Mouse (Mus musculus) limb, embryonic 14.5 days (tissue): ENCODE data around the gene Dcun1d2. TPM values are rescaled to one million over a fixed set of nuclear protein-coding genes. Genes with fewer than 3 reads are reported as not detected.
A peak's percentile ranks its signal among the peaks of the same experiment; 100 is the strongest.

ENCODE experiments used
- ATAC-seq: fragments of 200-750 bp; cut with Nextera tagmentation; 2 replicates; pipeline ENCODE4 v1.8.0; 2017; ENCODE audit warnings: low read depth, moderate number of reproducible peaks, moderate TSS enrichment; ENCODE audit not compliant: low FRiP score
- DNase-seq: peaks from one replicate; pipeline ENCODE4 v3.0.0-alpha.2; 2015; ENCODE audit warnings: low spot score
- H3K27ac ChIP-seq: fragments of 300-500 bp; sonication (generic); replicated peaks from 2 replicates; pipeline ENCODE4 v1.5.1; 2014; ENCODE audit warnings: low read depth, mild to moderate bottlenecking, low read length, moderate library complexity, mixed read lengths
- H3K27me3 ChIP-seq: fragments of 300-500 bp; sonication (generic); 2 replicates; pipeline ENCODE4 v1.6.1; 2014; ENCODE audit warnings: low read length, mixed read lengths; ENCODE audit not compliant: control insufficient read depth, insufficient read depth
- H3K36me3 ChIP-seq: fragments of 300-500 bp; sonication (generic); 2 replicates; pipeline ENCODE4 v1.6.1; 2014; ENCODE audit warnings: mild to moderate bottlenecking, low read length, moderate library complexity, mixed read lengths; ENCODE audit not compliant: control insufficient read depth, insufficient read depth
- H3K4me1 ChIP-seq: fragments of 300-500 bp; sonication (generic); 2 replicates; pipeline ENCODE4 v1.6.1; 2014; ENCODE audit warnings: antibody characterized with exemption, low read length, mixed read lengths; ENCODE audit not compliant: control insufficient read depth, insufficient read depth
- H3K4me2 ChIP-seq: fragments of 300-500 bp; sonication (generic); replicated peaks from 2 replicates; pipeline ENCODE4 v1.6.1; 2014; ENCODE audit warnings: low read depth, mild to moderate bottlenecking, low read length, moderate library complexity; ENCODE audit not compliant: severe bottlenecking
- H3K4me3 ChIP-seq: fragments of 300-500 bp; sonication (generic); replicated peaks from 2 replicates; pipeline ENCODE4 v1.5.1; 2014; ENCODE audit warnings: low read length
- H3K9ac ChIP-seq: fragments of 300-500 bp; sonication (generic); 2 replicates; pipeline ENCODE4 v1.6.1; 2014; ENCODE audit warnings: mild to moderate bottlenecking, low read depth, low read length, moderate library complexity; ENCODE audit not compliant: severe bottlenecking
- H3K9me3 ChIP-seq: fragments of 300-500 bp; sonication (generic); 2 replicates; pipeline ENCODE4 v1.6.1; 2016; ENCODE audit warnings: low read length; ENCODE audit not compliant: control insufficient read depth
- POLR2A ChIP-seq: fragments of 200-500 bp; IDR thresholded peaks from 2 replicates; pipeline ENCODE4 v1.8.0; 2012; ENCODE audit warnings: inconsistent platforms, mild to moderate bottlenecking, moderate library complexity, borderline replicate concordance; ENCODE audit not compliant: insufficient read depth, insufficient read length; ENCODE audit errors: extremely low read depth
- WGBS: fragments of 180-500 bp; shearing (Covaris S2); extraction: QIAGEN DNeasy Blood & Tissue Kit; methylation state at CpG from one replicate; pipeline ENCODE4 v1.1.7; 2014; 5-methylcytosine and 5-hydroxymethylcytosine counted together
- polyA plus RNA-seq, 2 experiments: library from polyadenylated mRNA; depleted of rRNA in 1 of 2; stranded (reverse) in 1 of 2; unstranded in 1 of 2; fragments of >200 nt; fragmentation: Nextera tagmentation in 1 of 2; extraction: Ambion mirVana in 1 of 2; gene quantifications; 2 replicates each; pipeline versions ENCODE4 v1.2.1 to v1.2.3; 2012 to 2014

The Dcun1d2 gene
- polyA plus RNA-seq, 2 experiments, result 30.5 to 32.5 TPM

DNA sequence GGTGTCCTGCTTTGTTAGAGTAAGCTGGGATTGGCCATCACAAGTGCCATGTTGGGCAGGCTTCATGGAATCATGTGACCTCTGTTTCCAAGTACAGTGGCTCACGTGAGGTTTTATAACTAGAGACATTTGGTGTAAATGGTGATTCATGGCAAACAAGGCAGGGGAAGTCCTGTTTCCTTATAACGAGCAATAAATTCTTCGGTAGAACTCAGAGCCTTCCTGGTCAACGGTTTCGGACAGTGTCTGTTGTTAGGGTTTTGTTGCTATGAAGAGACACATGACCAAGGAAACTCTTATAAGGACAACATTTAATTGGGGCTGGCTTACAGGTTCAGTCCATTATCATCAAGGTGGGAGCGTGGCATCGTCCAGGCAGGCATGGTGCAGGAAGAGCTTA, 13.1 kb upstream of the Dcun1d2 start:
- no peak overlapping the region for H3K9ac ChIP-seq
- no peak overlapping the region for H3K4me3 ChIP-seq
- 76% methylated on average over 7 of the region's 7 CpGs for WGBS
- no peak overlapping the region for H3K4me2 ChIP-seq
- no peaks in the 10 kb centered on the region for H3K9me3 ChIP-seq
- TF ChIP-seq POLR2A, result no peak
- no peak overlapping the region for H3K27ac ChIP-seq
- H3K27me3 ChIP-seq, result no peaks in the 10 kb centered on the region
- DNase-seq (no peak), ATAC-seq (no peak)
- peaks cover 70% of the 10 kb centered on the region for H3K36me3 ChIP-seq
- H3K4me1 ChIP-seq, result no peaks in the 10 kb centered on the region

- Histone ChIP-seq H3K36me3 (peaks cover 75% of the 10 kb centered on the region), H3K9ac (no peak overlapping the region), H3K27ac (no peak overlapping the region), H3K27me3 (no peaks in the 10 kb centered on the region), H3K9me3 (no peaks in the 10 kb centered on the region), H3K4me1 (no peaks in the 10 kb centered on the region), H3K4me3 (no peak overlapping the region), H3K4me2 (no peak overlapping the region)
- no peak for ATAC-seq
- no peak for TF ChIP-seq POLR2A
- no peak for DNase-seq
- WGBS, result 96% methylated on average over 8 of the region's 8 CpGs
Measured at GRCm38 (mm10) chr8:13299571-13299970, 11.6 kb upstream of the Dcun1d2 start.

DNA sequence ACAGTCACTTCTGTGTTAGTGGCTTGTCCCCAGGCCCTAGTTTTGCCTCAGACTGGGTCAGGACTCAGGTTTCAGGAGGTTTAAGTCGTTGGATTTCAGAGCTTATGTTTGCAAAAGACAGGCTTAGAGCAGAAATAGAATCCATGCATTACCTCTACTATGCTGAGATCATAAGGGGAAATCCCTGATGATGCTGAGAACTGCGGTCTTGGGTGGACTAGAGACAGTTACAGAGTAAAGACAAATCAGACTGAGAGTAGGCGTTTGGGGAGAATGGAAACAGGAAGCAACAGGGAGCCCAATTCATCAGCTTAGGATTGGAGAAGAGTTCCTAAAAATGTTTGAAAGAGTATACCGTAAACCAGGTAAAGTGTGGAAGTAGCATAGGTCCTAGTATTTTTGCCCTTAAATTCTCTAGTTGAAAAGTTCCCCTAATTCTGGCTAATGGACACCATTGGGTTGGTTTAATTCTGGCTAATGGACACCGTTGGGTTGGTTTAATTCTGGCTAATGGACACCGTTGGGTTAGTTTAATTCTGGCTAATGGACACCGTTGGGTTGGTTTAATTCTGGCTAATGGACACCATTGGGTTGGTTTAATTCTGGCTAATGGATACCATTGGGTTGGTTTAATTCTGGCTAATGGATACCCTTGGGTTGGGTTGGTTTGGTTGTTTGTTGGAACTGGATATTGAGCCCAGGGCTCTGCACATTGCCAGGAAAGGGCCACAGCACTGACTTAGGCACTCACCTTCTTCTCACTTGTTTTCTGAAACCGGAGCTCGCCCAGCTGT, 5.9 kb upstream of the Dcun1d2 start:
- Histone ChIP-seq H3K4me1 (peaks cover 4% of the 10 kb centered on the region), H3K27me3 (no peaks in the 10 kb centered on the region), H3K27ac (no peak overlapping the region), H3K9ac (no peak overlapping the region), H3K9me3 (no peaks in the 10 kb centered on the region), H3K4me3 (no peak overlapping the region), H3K36me3 (peaks cover 63% of the 10 kb centered on the region), H3K4me2 (no peak overlapping the region)
- ATAC-seq, result no peak
- DNase-seq, result no peak
- TF ChIP-seq POLR2A, result no peak
- WGBS, result 94% methylated on average over 9 of the region's 9 CpGs

DNA sequence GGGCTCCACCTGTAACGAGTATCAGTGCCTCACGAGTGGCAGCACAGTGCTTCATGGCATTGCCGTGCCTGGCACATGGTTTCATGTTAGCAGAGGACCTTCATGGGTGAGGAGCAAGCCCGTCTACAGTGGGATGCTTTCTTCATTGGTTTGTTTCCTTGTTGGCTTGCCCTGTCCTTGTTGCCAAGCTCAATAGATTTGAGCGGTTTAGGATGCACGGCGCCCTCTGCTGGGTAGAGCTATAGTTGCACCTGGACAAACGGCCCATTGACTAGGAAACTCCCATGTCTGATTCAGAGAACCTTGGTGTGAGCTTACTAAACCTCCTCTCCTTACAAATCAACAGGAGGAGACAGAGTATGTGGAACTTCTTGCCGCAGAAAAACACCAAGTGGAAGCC, 4.4 kb upstream of the Dcun1d2 start:
- peaks cover 51% of the 10 kb centered on the region for H3K36me3 ChIP-seq
- no peak for TF ChIP-seq POLR2A
- peaks cover 6% of the 10 kb centered on the region for H3K4me1 ChIP-seq
- H3K4me2 ChIP-seq, result no peak overlapping the region
- no peak overlapping the region for H3K9ac ChIP-seq
- H3K9me3 ChIP-seq, result no peaks in the 10 kb centered on the region
- no peaks in the 10 kb centered on the region for H3K27me3 ChIP-seq
- WGBS, result 30% methylated on average over 9 of the region's 9 CpGs
- peak; percentile 52 for DNase-seq
- no peak overlapping the region for H3K4me3 ChIP-seq
- H3K27ac ChIP-seq, result no peak overlapping the region
- ATAC-seq, result no peak

DNA sequence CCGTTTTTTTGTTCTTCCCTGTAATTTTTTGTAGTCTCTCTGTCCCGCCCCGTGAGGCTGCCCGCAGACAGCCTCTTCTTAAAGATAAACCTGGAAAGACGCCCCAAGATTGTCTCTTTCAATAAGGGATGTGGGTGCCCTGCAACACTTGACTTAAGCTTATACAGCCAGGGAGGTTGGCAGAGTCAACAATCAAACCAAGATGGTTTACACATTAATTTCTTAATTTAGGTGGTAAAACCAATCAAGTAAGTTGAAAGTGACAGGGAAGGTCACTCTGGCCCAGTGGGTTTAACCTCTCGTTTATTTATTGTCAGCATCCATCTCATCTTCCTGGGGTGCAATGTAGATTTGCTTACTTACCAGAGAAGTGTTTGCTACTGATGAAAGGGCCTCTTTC, 715 bp upstream of the Dcun1d2 start:
- ATAC-seq, result no peak
- H3K36me3 ChIP-seq, result peaks cover 14% of the 10 kb centered on the region
- peak overlapping the region; percentile 90 for H3K4me2 ChIP-seq
- no peaks in the 10 kb centered on the region for H3K27me3 ChIP-seq
- peaks cover 13% of the 10 kb centered on the region for H3K4me1 ChIP-seq
- H3K9me3 ChIP-seq, result no peaks in the 10 kb centered on the region
- peak overlapping the region; percentile 72 for H3K9ac ChIP-seq
- TF ChIP-seq POLR2A, result no peak
- H3K4me3 ChIP-seq, result peak overlapping the region; percentile 90
- DNase-seq, result no peak
- 4% methylated on average over 6 of the region's 6 CpGs for WGBS
- H3K27ac ChIP-seq, result no peak overlapping the region

DNA sequence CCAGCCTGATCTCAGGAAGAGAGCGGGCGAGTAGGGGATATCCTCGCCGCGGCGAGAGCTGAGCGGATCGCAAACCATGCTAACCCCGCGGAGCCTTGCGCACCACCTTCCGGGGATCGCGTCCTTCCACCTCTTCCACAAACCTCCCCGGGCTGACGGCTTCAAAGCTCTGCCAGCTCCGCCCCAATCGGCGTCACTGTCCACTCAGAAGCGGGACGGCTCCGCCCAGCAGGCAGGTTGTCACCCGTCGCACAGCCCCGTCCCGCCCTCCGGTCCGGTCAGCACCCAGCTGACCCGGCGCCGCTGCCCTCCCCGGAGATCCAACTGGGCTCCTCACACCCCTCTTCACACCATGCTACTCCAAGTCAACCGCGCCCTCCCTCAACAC, 633 bp downstream of the Dcun1d2 start:
- under 1% methylated on average over 33 of the region's 34 CpGs for WGBS
- no peak for TF ChIP-seq POLR2A
- Histone ChIP-seq H3K4me1 (peaks cover 13% of the 10 kb centered on the region), H3K27ac (peak overlapping the region; percentile 77), H3K27me3 (no peaks in the 10 kb centered on the region), H3K9ac (peak overlapping the region; percentile 72), H3K4me3 (peak overlapping the region; percentile 90), H3K9me3 (no peaks in the 10 kb centered on the region), H3K4me2 (peak overlapping the region; percentile 90), H3K36me3 (peaks cover 4% of the 10 kb centered on the region; the same call in 1 of the 2 replicates)
- peak; percentile 75 for DNase-seq
- ATAC-seq, result peak; percentile 56
